Mouse (Mus musculus) lung, adult 10 weeks (tissue): ENCODE data around the gene Zbtb43. TPM values are rescaled to one million over a fixed set of nuclear protein-coding genes. Genes with fewer than 3 reads are reported as not detected.

Experiments
- polyA plus RNA-seq: library from polyadenylated mRNA; stranded (reverse); fragments of 350-450 nt; fragmentation: Illumina TruSeq; extraction: RNeasy Lipid Tissue Mini Kit (QIAGEN cat#74804); gene quantifications from one replicate; pipeline ENCODE4 v1.2.3, GENCODE M21; 2014; ENCODE audit warnings: low read depth, low replicate concordance; ENCODE audit not compliant: insufficient read depth

Zbtb43 gene
- 5.2 TPM for polyA plus RNA-seq

GRCm38 (mm10) chr2:33468466-33469097 is at the start of gene Zbtb43:
Gene Zbtb43 (minus strand): TSS chr2:33468559.

GRCm38 (mm10) chr2:33430771-33431699 is 37.3 kb downstream of the Zbtb43 start, which contains the start of gene Zbtb34:
Gene Zbtb34 (minus strand): TSS chr2:33431324.

Other genes with a start within 250 kb of the Zbtb43 start
- 1.00 TPM for gene Ralgps1, start 97.1 kb downstream of the Zbtb43 start, polyA plus RNA-seq
- gene Zbtb34, start 37.2 kb downstream of the Zbtb43 start, polyA plus RNA-seq, result 2.2 TPM
- gene Lmx1b, start 172.0 kb upstream of the Zbtb43 start, polyA plus RNA-seq, result 0.10 TPM